Mouse (Mus musculus): ENCODE data around the gene Rps6ka3.

The Rps6ka3 gene

GRCm38 (mm10) chrX:159210007-159210406 lies at the start of gene Rps6ka3:
Rps6ka3 (plus strand) TSS chrX:159210307.
- no peak for DNase-seq (ENCODE audit: low read depth)

GRCm38 (mm10) chrX:159169200-159169599 lies 40.9 kb upstream of the Rps6ka3 start:
- DNase-seq (ENCODE audit: low read depth): no peak

GRCm38 (mm10) chrX:159171579-159171978 lies 38.5 kb upstream of the Rps6ka3 start:
- no peak for DNase-seq (ENCODE audit: low read depth)

GRCm38 (mm10) chrX:159191581-159191980 lies 18.5 kb upstream of the Rps6ka3 start:
- no peak for DNase-seq (ENCODE audit: low read depth)

- DNase-seq (ENCODE audit: low read depth): peak; percentile 49
These were observed 10.6 kb upstream of the Rps6ka3 start for GRCm38 (mm10) chrX:159199495-159199894.

- DNase-seq (ENCODE audit: low read depth): no peak
These were observed 10.0 kb upstream of the Rps6ka3 start for GRCm38 (mm10) chrX:159200101-159200500.

- peak; percentile 51 for DNase-seq (ENCODE audit: low read depth)
These were observed 931 bp downstream of the Rps6ka3 start for GRCm38 (mm10) chrX:159210892-159211583.

- DNase-seq (ENCODE audit: low read depth): no peak
These were observed 5.1 kb downstream of the Rps6ka3 start for GRCm38 (mm10) chrX:159215253-159215652.

GRCm38 (mm10) chrX:159222474-159222873 lies 12.4 kb downstream of the Rps6ka3 start:
- no peak for DNase-seq (ENCODE audit: low read depth)

GRCm38 (mm10) chrX:159237275-159237674 lies 27.2 kb downstream of the Rps6ka3 start:
- no peak for DNase-seq (ENCODE audit: low read depth)

GRCm38 (mm10) chrX:159254001-159254884 lies 44.1 kb downstream of the Rps6ka3 start:
- DNase-seq (ENCODE audit: low read depth): peak; percentile 80

- peak; percentile 91 for DNase-seq (ENCODE audit: low read depth)
These were observed 45.2 kb downstream of the Rps6ka3 start for GRCm38 (mm10) chrX:159255123-159255978.

GRCm38 (mm10) chrX:159256040-159256852 lies 46.1 kb downstream of the Rps6ka3 start:
- DNase-seq (ENCODE audit: low read depth): no peak

- peak; percentile 68 for DNase-seq (ENCODE audit: low read depth)
These were observed 46.9 kb downstream of the Rps6ka3 start for GRCm38 (mm10) chrX:159256921-159257421.

- DNase-seq (ENCODE audit: low read depth): peak; percentile 62
These were observed 54.6 kb downstream of the Rps6ka3 start for GRCm38 (mm10) chrX:159264681-159265080.

GRCm38 (mm10) chrX:159269072-159269471 lies 59.0 kb downstream of the Rps6ka3 start:
- peak; percentile 66 for DNase-seq (ENCODE audit: low read depth)

GRCm38 (mm10) chrX:159286765-159287164 lies 76.7 kb downstream of the Rps6ka3 start:
- no peak for DNase-seq (ENCODE audit: low read depth)

- DNase-seq (ENCODE audit: low read depth): no peak
These were observed 85.8 kb downstream of the Rps6ka3 start for GRCm38 (mm10) chrX:159295879-159296278.

- no peak for DNase-seq (ENCODE audit: low read depth)
These were observed 92.5 kb downstream of the Rps6ka3 start for GRCm38 (mm10) chrX:159302349-159303311.

GRCm38 (mm10) chrX:159315293-159315692 lies 105.2 kb downstream of the Rps6ka3 start:
- DNase-seq (ENCODE audit: low read depth): no peak
